Mouse (Mus musculus) heart, embryonic 15.5 days (tissue): ENCODE data around the gene St3gal3. TPM values are rescaled to one million over a fixed set of nuclear protein-coding genes. Genes with fewer than 3 reads are reported as not detected.

ENCODE experiments used
- ATAC-seq: fragments of 200-750 bp; cut with Nextera tagmentation; replicated peaks from 2 replicates; pipeline ENCODE4 v1.8.0; 2017; ENCODE audit warnings: low read depth, moderate TSS enrichment; ENCODE audit not compliant: insufficient number of reproducible peaks, insufficient read depth, low FRiP score
- H3K27ac ChIP-seq: fragments of 300-500 bp; sonication (generic); 2 replicates; pipeline ENCODE4 v1.5.1; 2015; ENCODE audit warnings: mild to moderate bottlenecking, inconsistent platforms
- H3K27me3 ChIP-seq: fragments of 300-500 bp; sonication (generic); 2 replicates; pipeline ENCODE4 v1.6.1; 2015; ENCODE audit warnings: inconsistent platforms
- H3K36me3 ChIP-seq: fragments of 300-500 bp; sonication (generic); 2 replicates; pipeline ENCODE4 v1.6.1; 2015; ENCODE audit warnings: mild to moderate bottlenecking, inconsistent platforms
- H3K4me1 ChIP-seq: fragments of 300-500 bp; sonication (generic); replicated peaks from 2 replicates; pipeline ENCODE4 v1.6.1; 2015; ENCODE audit warnings: inconsistent platforms
- H3K4me2 ChIP-seq: fragments of 300-500 bp; sonication (generic); 2 replicates; pipeline ENCODE4 v1.6.1; 2015; ENCODE audit warnings: inconsistent platforms, mild to moderate bottlenecking, moderate library complexity
- H3K4me3 ChIP-seq: fragments of 300-500 bp; sonication (generic); 2 replicates; pipeline ENCODE4 v1.5.1; 2015; ENCODE audit warnings: mild to moderate bottlenecking, inconsistent platforms
- H3K9ac ChIP-seq: fragments of 300-500 bp; sonication (generic); 2 replicates; pipeline ENCODE4 v1.6.1; 2015; ENCODE audit warnings: mild to moderate bottlenecking, inconsistent platforms
- H3K9me3 ChIP-seq: fragments of 300-500 bp; sonication (generic); replicated peaks from 2 replicates; pipeline ENCODE4 v1.6.1; 2016; ENCODE audit warnings: inconsistent platforms
- WGBS: fragments of 180-500 bp; shearing (Covaris S2); methylation state at CpG from one replicate; pipeline ENCODE4 v1.1.7; 2015; ENCODE audit warnings: mixed read lengths; 5-methylcytosine and 5-hydroxymethylcytosine counted together
- polyA plus RNA-seq: library from polyadenylated mRNA; unstranded; fragments of >200 nt; fragmentation: Nextera tagmentation; extraction: Ambion mirVana; gene quantifications from 2 replicates; pipeline ENCODE4 v1.2.1, GENCODE M21; 2015

St3gal3 gene
- polyA plus RNA-seq, 1 experiment from 2014 or later, result 7.5 TPM

DNA sequence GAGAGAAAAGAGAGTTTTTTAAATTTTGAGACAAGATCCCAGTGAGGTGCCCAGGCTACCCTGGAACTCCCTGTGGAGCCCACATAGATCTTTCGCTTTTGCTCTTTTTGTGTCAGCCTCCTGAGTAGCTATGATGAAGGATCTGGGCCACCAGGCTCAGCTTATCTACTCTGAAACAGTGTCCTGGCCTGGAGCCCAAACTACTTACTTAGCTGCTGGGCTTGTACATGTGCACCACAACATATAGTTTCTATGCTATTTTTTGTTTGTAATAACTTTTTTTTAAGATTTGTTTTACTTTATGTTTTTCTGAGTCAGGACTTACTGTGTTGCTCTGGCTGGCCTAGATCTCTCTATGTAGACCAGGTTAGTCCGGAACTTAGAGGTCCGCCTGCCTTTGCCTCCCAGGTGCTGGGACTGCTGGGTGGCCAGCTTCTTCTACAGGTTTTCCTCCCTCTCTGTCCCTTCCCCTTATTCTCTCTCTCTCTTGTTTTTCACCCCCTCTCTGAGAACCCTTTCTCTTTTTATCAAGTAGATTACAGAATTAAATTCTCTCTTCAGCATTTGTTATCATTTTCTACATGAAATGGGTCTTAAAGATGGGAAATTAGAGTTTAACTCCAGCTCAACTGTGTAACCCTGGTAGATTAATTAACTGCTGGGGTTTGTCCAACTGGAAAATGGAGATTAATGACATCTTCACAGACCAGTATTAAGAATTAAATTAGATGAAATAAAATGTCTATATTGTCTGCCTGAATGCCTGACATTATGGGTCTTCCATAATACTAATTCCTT is 29.3 kb downstream of the St3gal3 start:
- H3K4me1 ChIP-seq, result peaks cover 28% of the 10 kb centered on the region
- H3K36me3 ChIP-seq, result no peaks in the 10 kb centered on the region
- H3K27ac ChIP-seq, result no peak overlapping the region
- no peak overlapping the region for H3K4me3 ChIP-seq
- H3K4me2 ChIP-seq, result no peak overlapping the region
- WGBS, result 60% methylated on average over 3 of the region's 3 CpGs
- no peak overlapping the region for H3K9ac ChIP-seq
- no peaks in the 10 kb centered on the region for H3K27me3 ChIP-seq
- no peak for ATAC-seq
- no peaks in the 10 kb centered on the region for H3K9me3 ChIP-seq

DNA sequence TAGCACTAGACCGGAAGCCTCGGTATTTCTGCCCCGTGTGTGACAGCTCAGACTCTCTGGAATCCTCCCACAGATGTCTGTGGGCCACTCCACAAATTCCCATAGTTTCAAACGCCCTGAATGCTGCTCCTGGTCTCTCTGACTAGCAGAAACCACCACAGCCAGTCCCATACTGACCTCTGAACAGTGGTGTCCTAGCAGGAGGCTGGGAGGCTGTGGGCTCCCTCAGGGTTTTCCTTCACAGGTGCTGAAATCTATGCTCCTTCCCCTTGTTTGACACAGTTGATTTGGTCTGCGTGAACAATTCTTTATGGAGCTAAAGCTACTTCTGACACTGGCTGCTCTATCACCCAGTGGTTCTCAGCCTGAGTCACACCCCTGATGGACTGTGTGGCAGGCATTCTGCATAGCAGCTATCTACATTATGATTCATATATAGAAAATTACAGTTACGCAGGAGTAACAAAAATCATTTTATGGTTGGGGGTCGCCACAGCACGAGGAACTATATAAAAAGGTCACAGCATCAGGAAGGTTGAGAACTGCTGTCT is 31.4 kb downstream of the St3gal3 start:
- H3K9me3 ChIP-seq, result no peaks in the 10 kb centered on the region
- peaks cover 10% of the 10 kb centered on the region for H3K4me1 ChIP-seq
- ATAC-seq, result no peak
- H3K4me3 ChIP-seq, result no peak overlapping the region
- no peaks in the 10 kb centered on the region for H3K27me3 ChIP-seq
- 60% methylated on average over 8 of the region's 8 CpGs for WGBS
- H3K9ac ChIP-seq, result no peak overlapping the region
- H3K4me2 ChIP-seq, result no peak overlapping the region
- H3K36me3 ChIP-seq, result no peaks in the 10 kb centered on the region
- no peak overlapping the region for H3K27ac ChIP-seq

DNA sequence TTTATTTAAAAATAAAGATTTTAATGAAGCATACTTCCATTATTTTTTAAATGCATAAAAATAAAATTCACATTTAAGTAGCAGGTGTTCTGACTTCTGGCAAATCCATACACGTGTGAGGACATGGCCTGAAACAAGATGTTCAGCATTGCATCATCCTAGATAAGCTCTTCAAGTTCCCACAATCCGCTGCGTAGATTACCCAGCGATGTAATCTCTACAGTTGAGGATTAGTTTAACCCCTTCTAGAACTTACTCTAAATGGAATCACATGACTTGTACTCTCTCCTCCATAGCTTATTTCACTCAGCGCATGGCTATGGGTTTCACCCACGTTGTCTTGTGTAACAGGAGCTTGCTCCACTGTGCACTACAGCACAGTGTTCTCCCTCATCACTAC is 33.2 kb downstream of the St3gal3 start:
- no peak overlapping the region for H3K27ac ChIP-seq
- no peak overlapping the region for H3K4me3 ChIP-seq
- no peaks in the 10 kb centered on the region for H3K9me3 ChIP-seq
- ATAC-seq, result no peak
- no peaks in the 10 kb centered on the region for H3K27me3 ChIP-seq
- no peaks in the 10 kb centered on the region for H3K36me3 ChIP-seq
- no peak overlapping the region for H3K4me2 ChIP-seq
- H3K9ac ChIP-seq, result no peak overlapping the region
- WGBS, result 69% methylated on average over 6 of the region's 6 CpGs
- H3K4me1 ChIP-seq, result peaks cover 7% of the 10 kb centered on the region

DNA sequence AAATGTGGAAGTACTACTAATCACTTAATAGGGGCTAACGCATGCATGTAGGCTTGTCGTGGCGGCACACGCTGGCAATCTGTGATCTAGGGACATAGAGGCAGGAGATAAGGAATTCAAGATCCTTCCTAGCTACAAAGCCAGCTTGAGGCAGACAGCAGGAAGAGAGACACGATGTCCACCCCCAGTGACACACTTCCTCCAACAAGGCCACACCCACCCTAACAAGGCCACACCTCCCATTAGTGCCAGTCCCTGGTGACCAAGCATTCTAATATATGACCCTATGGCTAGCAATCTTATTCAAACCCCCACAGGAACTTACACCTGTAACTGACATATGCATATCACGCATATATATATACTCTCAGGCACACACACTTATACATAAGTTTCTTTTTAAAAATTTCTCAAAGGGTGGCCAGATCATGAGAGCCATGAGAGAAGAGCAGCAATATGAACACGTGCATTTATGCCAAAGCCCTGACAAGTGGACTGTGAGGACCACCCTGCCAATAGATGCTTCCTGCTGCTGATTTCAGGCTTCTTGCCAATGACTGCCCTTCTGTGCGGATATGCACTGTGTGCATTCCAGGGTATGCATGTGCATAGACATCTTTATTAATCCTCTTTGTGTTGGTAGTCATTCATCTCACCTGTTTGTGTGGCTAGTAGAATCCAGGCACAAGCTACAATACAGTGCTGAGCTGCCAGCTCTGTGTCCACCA is 34.9 kb downstream of the St3gal3 start:
- no peak overlapping the region for H3K27ac ChIP-seq
- 81% methylated on average over 8 of the region's 8 CpGs for WGBS
- no peaks in the 10 kb centered on the region for H3K36me3 ChIP-seq
- no peak overlapping the region for H3K4me3 ChIP-seq
- H3K4me2 ChIP-seq, result no peak overlapping the region
- no peak overlapping the region for H3K9ac ChIP-seq
- ATAC-seq, result no peak
- H3K4me1 ChIP-seq, result no peaks in the 10 kb centered on the region
- no peaks in the 10 kb centered on the region for H3K27me3 ChIP-seq
- no peaks in the 10 kb centered on the region for H3K9me3 ChIP-seq

DNA sequence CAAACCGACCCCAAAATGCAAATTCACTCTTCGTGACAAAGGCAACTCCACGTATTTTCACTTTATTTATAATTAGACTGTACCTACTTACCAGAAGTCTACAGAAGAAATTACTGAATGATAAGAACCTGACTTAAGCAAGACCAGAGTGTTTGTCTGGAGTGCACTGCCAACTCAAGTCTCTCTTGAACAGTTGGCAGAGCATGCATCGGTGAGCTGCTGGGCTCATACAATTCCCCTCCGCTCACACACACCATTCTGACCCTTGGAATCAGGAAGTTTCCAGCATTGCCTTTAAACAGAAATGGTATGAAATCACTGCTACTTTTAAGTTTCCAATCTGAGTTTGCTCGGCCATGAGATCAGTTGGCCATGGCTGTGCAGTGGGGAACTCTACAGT is 36.1 kb downstream of the St3gal3 start:
- ATAC-seq, result no peak
- Histone ChIP-seq H3K36me3 (no peaks in the 10 kb centered on the region), H3K27ac (no peak overlapping the region)

DNA sequence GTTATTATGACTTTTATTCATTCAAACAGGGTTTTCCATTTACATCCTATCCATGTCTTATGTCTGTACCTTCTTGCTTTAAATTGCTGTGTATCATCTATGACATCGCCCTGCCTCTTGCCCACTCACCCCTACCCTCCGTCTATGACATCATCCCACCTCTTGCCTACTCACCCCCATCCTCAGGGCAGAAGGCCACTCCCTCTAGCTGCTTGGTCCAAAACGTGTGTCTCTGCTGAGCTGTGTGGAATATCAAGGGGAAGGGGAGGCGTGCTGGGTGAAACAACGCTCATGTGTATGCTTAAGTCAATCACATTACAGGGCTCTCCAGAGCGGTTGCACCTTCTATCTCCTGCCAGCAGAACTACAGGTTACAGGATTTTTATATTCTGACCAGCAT is 38.6 kb downstream of the St3gal3 start:
- no peak overlapping the region for H3K27ac ChIP-seq
- WGBS, result 69% methylated on average over 6 of the region's 6 CpGs
- H3K36me3 ChIP-seq, result no peaks in the 10 kb centered on the region
- no peaks in the 10 kb centered on the region for H3K27me3 ChIP-seq
- ATAC-seq, result no peak
- no peak overlapping the region for H3K4me3 ChIP-seq
- H3K9ac ChIP-seq, result no peak overlapping the region
- H3K4me2 ChIP-seq, result no peak overlapping the region
- H3K9me3 ChIP-seq, result no peaks in the 10 kb centered on the region
- no peaks in the 10 kb centered on the region for H3K4me1 ChIP-seq

More for the DNA sequence above, 36.1 kb downstream of the St3gal3 start:
- WGBS, result 86% methylated on average over 6 of the region's 6 CpGs
- no peak overlapping the region for H3K9ac ChIP-seq
- no peak overlapping the region for H3K4me2 ChIP-seq
- H3K4me3 ChIP-seq, result no peak overlapping the region
- H3K9me3 ChIP-seq, result no peaks in the 10 kb centered on the region
- H3K27me3 ChIP-seq, result no peaks in the 10 kb centered on the region
- H3K4me1 ChIP-seq, result no peaks in the 10 kb centered on the region

DNA sequence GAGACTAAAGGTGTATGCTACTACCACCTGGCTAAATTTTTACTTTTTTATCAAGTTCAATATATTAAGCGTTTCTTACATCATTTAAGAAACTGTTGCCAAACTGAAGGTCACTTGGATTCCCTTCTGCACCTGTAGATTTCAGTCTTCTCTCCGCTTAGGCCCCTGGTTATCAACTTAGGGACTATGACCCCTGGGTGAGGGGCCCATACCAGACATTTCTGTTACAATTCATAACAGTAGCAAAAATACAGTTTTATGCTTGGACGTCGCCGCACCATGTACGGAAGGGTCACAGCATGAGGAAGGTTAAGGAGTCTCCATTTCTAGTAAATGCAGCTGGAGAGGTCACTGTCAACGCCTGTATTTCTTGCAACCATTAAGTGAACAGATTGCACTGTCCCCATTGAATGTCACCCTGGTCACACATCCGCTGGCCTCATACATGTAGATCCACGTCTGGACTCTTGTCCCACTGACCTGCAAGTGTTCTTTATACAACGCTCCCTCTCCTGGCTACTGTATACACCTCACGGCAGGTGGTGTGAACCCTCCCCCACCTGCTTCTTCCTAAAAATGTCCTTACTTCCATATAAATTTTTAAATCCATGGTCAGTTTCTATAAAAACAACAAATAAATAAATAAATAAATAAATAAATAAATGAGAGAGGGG is 41.8 kb downstream of the St3gal3 start:
- no peak for ATAC-seq
- Histone ChIP-seq H3K9me3 (no peaks in the 10 kb centered on the region), H3K9ac (no peak overlapping the region), H3K27ac (no peak overlapping the region), H3K36me3 (no peaks in the 10 kb centered on the region), H3K4me1 (no peaks in the 10 kb centered on the region), H3K27me3 (no peaks in the 10 kb centered on the region), H3K4me2 (no peak overlapping the region), H3K4me3 (no peak overlapping the region)
- 91% methylated on average over 11 of the region's 11 CpGs for WGBS

DNA sequence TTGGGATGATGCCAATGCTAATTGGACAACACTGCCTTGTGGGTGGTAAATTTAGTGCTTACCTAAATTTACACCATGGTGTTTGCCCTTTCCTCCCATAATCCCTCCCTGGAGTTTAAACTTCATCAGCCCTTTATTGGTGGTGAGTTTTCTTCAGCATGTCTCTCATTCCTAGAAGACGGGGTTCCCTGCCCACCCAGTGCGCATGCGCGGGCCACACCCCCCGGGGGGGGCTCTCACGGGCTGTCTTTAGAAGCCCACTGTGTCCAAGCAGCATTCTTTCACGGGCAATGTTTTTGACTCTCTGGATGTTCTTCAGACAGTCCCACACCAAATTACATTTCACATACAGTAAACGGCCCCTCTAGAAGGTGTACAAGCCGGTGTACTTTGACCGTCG is 44.3 kb downstream of the St3gal3 start:
- no peak overlapping the region for H3K9ac ChIP-seq
- H3K4me3 ChIP-seq, result no peak overlapping the region
- no peaks in the 10 kb centered on the region for H3K4me1 ChIP-seq
- no peaks in the 10 kb centered on the region for H3K36me3 ChIP-seq
- no peak overlapping the region for H3K27ac ChIP-seq
- no peak overlapping the region for H3K4me2 ChIP-seq
- 84% methylated on average over 11 of the region's 11 CpGs for WGBS
- H3K9me3 ChIP-seq, result no peaks in the 10 kb centered on the region
- H3K27me3 ChIP-seq, result no peaks in the 10 kb centered on the region
- ATAC-seq, result no peak

DNA sequence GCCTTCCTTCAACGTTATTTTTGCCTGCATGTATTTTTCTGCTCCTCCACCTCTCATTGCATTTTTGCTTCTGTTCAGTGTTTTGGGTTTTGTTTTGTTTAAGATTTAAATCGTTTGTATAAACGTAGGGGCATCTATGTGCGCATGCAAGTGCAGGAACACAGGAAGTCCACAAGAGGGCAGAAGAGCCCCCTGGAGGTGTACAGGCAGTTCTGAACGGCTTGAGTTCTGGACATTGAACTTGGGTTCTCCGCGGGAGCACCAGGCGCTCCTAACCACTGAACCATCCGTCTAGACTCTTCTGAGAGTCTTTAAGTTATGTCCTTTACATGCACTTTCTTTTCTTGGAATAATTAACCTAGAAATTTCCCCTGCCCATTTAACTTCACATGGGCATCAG is 44.8 kb downstream of the St3gal3 start:
- Histone ChIP-seq H3K27me3 (no peaks in the 10 kb centered on the region), H3K9ac (no peak overlapping the region), H3K9me3 (no peaks in the 10 kb centered on the region), H3K4me2 (no peak overlapping the region), H3K27ac (no peak overlapping the region), H3K36me3 (no peaks in the 10 kb centered on the region), H3K4me1 (peaks cover 3% of the 10 kb centered on the region), H3K4me3 (no peak overlapping the region)
- WGBS, result 48% methylated on average over 9 of the region's 9 CpGs
- ATAC-seq, result no peak

DNA sequence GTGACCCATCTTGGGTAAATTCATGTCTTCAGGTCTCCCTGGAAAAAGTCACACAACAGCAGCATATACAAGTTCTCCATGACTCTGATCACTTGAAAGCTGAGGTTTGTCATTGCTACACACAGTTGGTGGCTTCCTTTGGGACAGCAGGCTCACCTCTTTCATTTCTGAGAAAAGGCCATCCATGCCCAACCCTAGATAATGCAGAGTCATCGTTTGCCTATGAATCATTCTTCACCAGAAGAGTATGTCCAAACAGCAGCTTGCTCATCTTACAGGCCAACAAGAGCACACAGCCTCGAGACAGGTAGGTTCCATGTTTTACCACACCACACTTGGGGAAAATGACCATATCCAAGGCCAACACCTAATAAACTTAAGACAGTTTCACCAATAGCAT is 45.9 kb downstream of the St3gal3 start:
- Histone ChIP-seq H3K27me3 (no peaks in the 10 kb centered on the region), H3K9me3 (no peaks in the 10 kb centered on the region), H3K4me2 (no peak overlapping the region), H3K9ac (no peak overlapping the region), H3K4me3 (no peak overlapping the region), H3K36me3 (no peaks in the 10 kb centered on the region), H3K4me1 (peaks cover 13% of the 10 kb centered on the region), H3K27ac (no peak overlapping the region)
- no peak for ATAC-seq
- WGBS, result 74% methylated on average over 2 of the region's 2 CpGs

DNA sequence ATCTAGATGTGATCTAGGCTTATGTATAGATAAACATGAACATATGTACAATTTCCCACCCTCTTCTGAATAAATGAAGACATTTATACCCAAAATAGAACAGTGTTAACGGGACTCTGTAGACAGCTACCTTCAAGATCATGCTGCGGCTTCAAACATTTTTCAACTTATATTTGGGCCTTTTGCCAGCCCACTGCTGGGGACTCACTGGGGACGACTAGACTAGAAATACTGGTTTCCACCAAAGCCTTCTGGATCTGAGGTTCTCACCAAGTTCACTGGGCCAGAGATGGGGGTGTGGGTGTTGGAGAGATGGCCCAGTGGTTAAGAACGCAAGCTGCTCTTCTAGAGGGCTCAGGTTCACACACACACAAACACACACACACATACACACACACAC is 49.7 kb downstream of the St3gal3 start:
- no peaks in the 10 kb centered on the region for H3K36me3 ChIP-seq
- H3K4me2 ChIP-seq, result no peak overlapping the region
- H3K4me1 ChIP-seq, result peaks cover 27% of the 10 kb centered on the region
- H3K4me3 ChIP-seq, result no peak overlapping the region
- H3K27ac ChIP-seq, result no peak overlapping the region
- no peaks in the 10 kb centered on the region for H3K9me3 ChIP-seq
- H3K27me3 ChIP-seq, result no peaks in the 10 kb centered on the region
- no peak overlapping the region for H3K9ac ChIP-seq
- no peak for ATAC-seq
- WGBS, result 40% methylated on average over 4 of the region's 4 CpGs
